Mouse (Mus musculus) intestine, embryonic 16.5 days (tissue): ENCODE measurements around the gene Il17rb. TPM values are rescaled to one million over a fixed set of nuclear protein-coding genes. Genes with fewer than 3 reads are reported as not detected.
A peak's percentile ranks its signal among the peaks of the same experiment; 100 is the strongest.

Source experiments
- ATAC-seq: fragments of 200-750 bp; cut with Nextera tagmentation; 2 replicates; pipeline ENCODE4 v1.8.0; 2017; ENCODE audit warnings: moderate TSS enrichment, moderate library complexity
- H3K27ac ChIP-seq: fragments of 300-500 bp; sonication (generic); 2 replicates; pipeline ENCODE4 v1.5.1; 2014; ENCODE audit warnings: mild to moderate bottlenecking, low read length
- H3K27me3 ChIP-seq: fragments of 300-500 bp; sonication (generic); replicated peaks from 2 replicates; pipeline ENCODE4 v1.6.1; 2014; ENCODE audit warnings: low read length, control low read depth, mixed read lengths; ENCODE audit not compliant: control insufficient read depth, insufficient read depth
- H3K36me3 ChIP-seq: fragments of 300-500 bp; sonication (generic); 2 replicates; pipeline ENCODE4 v1.6.1; 2014; ENCODE audit warnings: low read length, control low read depth; ENCODE audit not compliant: control insufficient read depth, insufficient read depth
- H3K4me1 ChIP-seq: fragments of 300-500 bp; sonication (generic); 2 replicates; pipeline ENCODE4 v1.6.1; 2014; ENCODE audit warnings: low read length, control low read depth, mixed read lengths; ENCODE audit not compliant: control insufficient read depth, insufficient read depth
- H3K4me2 ChIP-seq: fragments of 300-500 bp; sonication (generic); 2 replicates; pipeline ENCODE4 v1.6.1; 2014; ENCODE audit warnings: low read depth, low read length, control low read depth
- H3K4me3 ChIP-seq: fragments of 300-500 bp; sonication (generic); 2 replicates; pipeline ENCODE4 v1.5.1; 2014; ENCODE audit warnings: mild to moderate bottlenecking, low read length
- H3K9ac ChIP-seq: fragments of 300-500 bp; sonication (generic); 2 replicates; pipeline ENCODE4 v1.6.1; 2014; ENCODE audit warnings: low read depth, low read length
- H3K9me3 ChIP-seq: fragments of 300-500 bp; sonication (generic); 2 replicates; pipeline ENCODE4 v1.6.1; 2016; ENCODE audit warnings: low read length, control low read depth; ENCODE audit not compliant: control insufficient read depth
- WGBS: fragments of 180-500 bp; shearing (Covaris S2); extraction: QIAGEN DNeasy Blood & Tissue Kit; methylation state at CpG from one replicate; pipeline ENCODE4 v1.1.7; 2014; 5-methylcytosine and 5-hydroxymethylcytosine counted together
- polyA plus RNA-seq: library from polyadenylated mRNA; unstranded; fragments of >200 nt; fragmentation: Nextera tagmentation; extraction: Ambion mirVana; gene quantifications from 2 replicates; pipeline ENCODE4 v1.2.1, GENCODE M21; 2015

Gene Il17rb
- polyA plus RNA-seq, 1 experiment from 2014 or later, result 0.77 TPM

- no peaks in the 10 kb centered on the region for H3K27me3 ChIP-seq
- 0 out of 2 replicates have a peak, but pooled peaks cover 5% of the 10 kb centered on the region for H3K9me3 ChIP-seq
- peaks cover 31% of the 10 kb centered on the region for H3K36me3 ChIP-seq
- no peak overlapping the region for H3K4me2 ChIP-seq
- WGBS, result 94% methylated on average over 6 of the region's 6 CpGs
- ATAC-seq, result no peak
- H3K27ac ChIP-seq, result no peak overlapping the region
- no peak overlapping the region for H3K4me3 ChIP-seq
- H3K9ac ChIP-seq, result no peak overlapping the region
- peaks cover 6% of the 10 kb centered on the region; the same call in 1 of the 2 replicates for H3K4me1 ChIP-seq
Measured at GRCm38 (mm10) chr14:29976927-29977326, 31.8 kb downstream of the Il17rb start.

DNA sequence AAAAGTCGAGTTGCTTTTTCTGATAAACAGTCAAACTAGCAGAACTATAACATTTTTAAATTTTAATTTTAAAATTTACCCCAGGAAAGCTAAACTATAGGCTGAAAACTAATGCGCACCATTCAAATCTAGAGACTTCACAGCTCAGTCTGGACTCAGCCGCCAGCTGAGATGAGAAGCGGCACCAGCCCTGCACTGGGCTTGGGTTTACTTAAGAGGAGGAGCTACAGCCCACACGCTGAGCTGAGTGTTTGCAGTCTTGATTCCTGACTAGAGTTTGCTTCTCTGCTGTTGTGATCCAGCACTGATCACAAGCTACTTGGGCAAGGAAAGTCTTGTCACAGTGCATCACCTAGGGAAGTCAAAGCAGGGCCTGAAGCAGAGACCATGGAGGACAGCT is 36.7 kb downstream of the Il17rb start:
- Histone ChIP-seq H3K27me3 (no peaks in the 10 kb centered on the region), H3K9me3 (no peaks in the 10 kb centered on the region), H3K9ac (no peak overlapping the region), H3K27ac (no peak overlapping the region), H3K36me3 (peaks cover 25% of the 10 kb centered on the region), H3K4me2 (no peak overlapping the region), H3K4me1 (peaks cover 17% of the 10 kb centered on the region), H3K4me3 (no peak overlapping the region)
- ATAC-seq, result no peak
- 82% methylated on average over 5 of the region's 5 CpGs for WGBS

- Histone ChIP-seq H3K27me3 (no peaks in the 10 kb centered on the region), H3K27ac (no peak overlapping the region), H3K4me1 (peaks cover 17% of the 10 kb centered on the region), H3K9ac (no peak overlapping the region), H3K4me2 (no peak overlapping the region), H3K36me3 (peaks cover 23% of the 10 kb centered on the region), H3K9me3 (no peaks in the 10 kb centered on the region), H3K4me3 (no peak overlapping the region)
- ATAC-seq, result no peak
- WGBS, result 90% methylated on average over 7 of the region's 7 CpGs
Measured at GRCm38 (mm10) chr14:29971446-29971845, 37.2 kb downstream of the Il17rb start.

DNA sequence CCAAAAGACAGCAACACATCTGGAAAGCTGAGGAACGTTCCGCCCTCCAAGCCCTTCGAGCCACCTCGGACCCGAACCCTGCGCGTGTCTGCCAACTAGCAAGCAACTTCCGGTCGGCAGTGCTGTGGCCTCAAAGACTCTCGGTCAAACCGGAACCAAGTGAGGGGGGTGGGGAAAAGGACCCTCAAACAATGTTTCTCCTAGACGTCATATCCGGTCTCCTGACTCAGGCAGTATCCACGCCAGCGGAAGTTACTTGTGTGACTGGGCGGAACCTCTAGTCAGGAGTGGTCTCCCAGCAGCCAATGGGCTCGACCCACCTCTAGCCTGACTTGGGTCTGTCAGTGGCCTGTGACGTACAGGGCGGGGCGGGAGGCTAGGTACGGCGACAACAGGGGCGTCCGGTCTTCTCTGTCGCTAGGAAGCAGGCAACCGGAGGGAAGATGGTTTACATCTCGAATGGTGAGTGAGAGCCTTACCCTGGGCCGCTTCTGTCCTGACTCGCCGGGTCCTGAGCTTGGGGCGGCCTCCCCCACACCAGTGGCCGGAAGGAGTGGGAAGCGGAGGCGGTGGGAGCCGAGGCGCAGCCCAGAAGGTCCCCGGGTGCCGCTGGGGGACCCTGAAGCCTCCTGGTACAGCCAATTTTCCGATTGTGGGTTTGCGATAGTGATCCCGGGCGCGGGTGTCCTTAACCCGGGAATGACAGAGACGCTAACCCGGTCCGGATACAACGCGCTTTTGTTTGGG is 40.4 kb downstream of the Il17rb start, which contains the start of gene Selenok:
TSS of gene Selenok (plus strand) at position 234 of the 747 bp plus-strand sequence.
- Histone ChIP-seq H3K4me2 (peak within 1 kb of the TSS; percentile 76), H3K9ac (peak within 1 kb of the TSS; percentile 91), H3K27me3 (no peaks in the 10 kb centered on the region), H3K9me3 (no peaks in the 10 kb centered on the region), H3K27ac (peak within 1 kb of the TSS; percentile 72), H3K4me1 (peaks cover 17% of the 10 kb centered on the region), H3K4me3 (peak within 1 kb of the TSS; percentile 83), H3K36me3 (peaks cover 16% of the 10 kb centered on the region)
- WGBS, result under 1% methylated on average over 49 of the region's 49 CpGs
- peak; percentile 100 for ATAC-seq

- Histone ChIP-seq H3K4me2 (peak overlapping the region; percentile 75), H3K4me1 (peaks cover 17% of the 10 kb centered on the region), H3K9ac (peak overlapping the region; percentile 74), H3K36me3 (peaks cover 13% of the 10 kb centered on the region), H3K9me3 (no peaks in the 10 kb centered on the region), H3K27ac (peak overlapping the region; percentile 72), H3K27me3 (no peaks in the 10 kb centered on the region), H3K4me3 (peak overlapping the region; percentile 83)
- ATAC-seq, result peak; percentile 0; the same call in 1 of the 2 replicates
- WGBS, result 65% methylated on average over 7 of the region's 7 CpGs
Measured at GRCm38 (mm10) chr14:29967611-29968010, 41.1 kb downstream of the Il17rb start.

- Histone ChIP-seq H3K27ac (no peak overlapping the region), H3K9ac (no peak overlapping the region), H3K36me3 (no peaks in the 10 kb centered on the region), H3K4me1 (no peaks in the 10 kb centered on the region), H3K4me3 (no peak overlapping the region), H3K9me3 (no peaks in the 10 kb centered on the region), H3K4me2 (no peak overlapping the region), H3K27me3 (no peaks in the 10 kb centered on the region)
- no peak for ATAC-seq
Measured at GRCm38 (mm10) chr14:29957393-29957792, 51.3 kb downstream of the Il17rb start.

GRCm38 (mm10) chr14:29950805-29951204 is 57.9 kb downstream of the Il17rb start:
- WGBS, result 83% methylated on average over 4 of the region's 4 CpGs
- H3K27ac ChIP-seq, result no peak overlapping the region
- no peak overlapping the region for H3K4me3 ChIP-seq
- H3K4me2 ChIP-seq, result no peak overlapping the region
- no peaks in the 10 kb centered on the region for H3K36me3 ChIP-seq
- H3K9me3 ChIP-seq, result no peaks in the 10 kb centered on the region
- no peak overlapping the region for H3K9ac ChIP-seq
- no peaks in the 10 kb centered on the region for H3K27me3 ChIP-seq
- ATAC-seq, result no peak
- no peaks in the 10 kb centered on the region for H3K4me1 ChIP-seq

DNA sequence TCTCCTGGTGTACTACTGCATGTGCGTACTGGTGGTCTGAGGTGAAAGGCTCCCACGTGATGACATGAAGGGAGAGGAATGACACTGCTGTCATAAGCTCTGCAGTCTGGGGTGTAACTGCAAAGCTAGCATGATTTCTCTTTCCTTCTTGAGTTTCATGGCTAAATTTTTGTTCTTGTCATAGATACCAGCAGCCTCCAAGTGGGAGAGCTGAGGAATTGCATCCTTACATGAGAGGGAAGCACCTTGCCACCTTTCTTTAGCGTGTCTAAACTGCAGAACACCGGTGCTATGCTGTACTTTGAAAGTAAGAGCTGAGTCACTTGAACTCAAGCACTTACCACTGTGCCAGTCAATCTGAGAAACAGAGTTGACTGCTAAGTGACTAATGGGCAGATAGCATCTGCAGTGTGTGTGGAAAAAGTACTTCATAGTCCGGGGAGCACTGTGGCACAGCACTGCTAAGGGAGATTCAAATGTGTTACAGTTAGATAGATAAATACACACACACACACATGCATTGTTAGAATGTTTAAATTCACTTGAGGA is 61.9 kb downstream of the Il17rb start:
- H3K9ac ChIP-seq, result no peak overlapping the region
- H3K4me3 ChIP-seq, result no peak overlapping the region
- H3K27me3 ChIP-seq, result no peaks in the 10 kb centered on the region
- H3K27ac ChIP-seq, result no peak overlapping the region
- no peaks in the 10 kb centered on the region for H3K36me3 ChIP-seq
- 74% methylated on average over 5 of the region's 5 CpGs for WGBS
- no peak for ATAC-seq
- H3K9me3 ChIP-seq, result no peaks in the 10 kb centered on the region
- H3K4me1 ChIP-seq, result no peaks in the 10 kb centered on the region
- H3K4me2 ChIP-seq, result no peak overlapping the region
